Mouse (Mus musculus): ENCODE measurements around the gene Ccnd2. TPM values are rescaled to one million over a fixed set of nuclear protein-coding genes. Genes with fewer than 3 reads are reported as not detected.

Ccnd2 gene
- polyA plus RNA-seq, 1 experiment: 143 TPM

DNA sequence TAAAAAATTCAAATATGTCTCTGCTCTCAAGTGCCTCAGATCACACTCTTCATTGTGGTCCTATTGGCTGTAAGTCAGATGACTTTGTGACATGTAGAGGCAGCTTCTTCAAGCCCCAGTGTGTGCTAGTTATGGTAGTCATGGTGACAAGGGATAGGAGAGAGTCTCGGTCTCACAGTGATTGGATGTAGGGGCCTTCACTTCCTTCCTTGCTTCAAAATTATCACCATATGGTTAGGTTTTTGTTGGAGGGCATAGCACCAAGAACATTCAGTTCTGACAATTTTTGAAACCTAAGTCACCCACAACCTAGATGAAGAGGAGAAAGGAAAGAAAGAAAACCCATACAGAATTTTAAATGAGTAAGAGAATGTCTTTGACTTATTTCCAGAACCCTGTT, 5.3 kb upstream of the Ccnd2 start:
- Histone ChIP-seq H3K9me3 (no peaks in the 10 kb centered on the region), H3K4me1 (peaks cover 59% of the 10 kb centered on the region), H3K36me3 (replicated peaks; ENCODE audit: low read length) (no peaks in the 10 kb centered on the region), H3K4me3 (replicated peaks) (no peak overlapping the region), H3K27me3 (replicated peaks) (peaks cover 17% of the 10 kb centered on the region)
- no peak for TF ChIP-seq FLI1 (IDR thresholded peaks at IDR 0.05; ENCODE audit: low read length)

DNA sequence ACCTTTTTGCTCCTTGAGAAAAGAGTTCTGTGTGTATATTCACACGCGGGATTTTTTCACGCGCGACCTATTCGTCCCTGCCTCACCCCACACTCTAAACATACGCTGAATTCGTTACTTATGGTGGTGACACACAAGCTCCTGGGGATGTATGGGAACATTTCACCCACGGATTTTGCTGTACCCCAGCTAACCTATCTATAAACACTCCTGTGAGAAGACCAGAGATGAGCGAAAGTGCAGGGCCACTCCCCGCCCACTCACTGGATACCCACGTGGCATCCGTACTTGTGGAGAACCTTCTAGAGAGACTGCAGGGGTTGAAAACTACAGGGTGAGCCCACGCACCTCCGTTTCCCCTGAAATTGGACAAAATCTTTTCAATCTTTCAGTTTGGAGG, 3.5 kb upstream of the Ccnd2 start:
- Histone ChIP-seq H3K4me1 (peaks cover 61% of the 10 kb centered on the region), H3K4me3 (replicated peaks) (peak overlapping the region; percentile 94)
- no peak for TF ChIP-seq FLI1 (IDR thresholded peaks at IDR 0.05; ENCODE audit: low read length)
- no peak for TF ChIP-seq GATA1 (IDR thresholded peaks at IDR 0.05; ENCODE audit: borderline replicate concordance, low read length)

DNA sequence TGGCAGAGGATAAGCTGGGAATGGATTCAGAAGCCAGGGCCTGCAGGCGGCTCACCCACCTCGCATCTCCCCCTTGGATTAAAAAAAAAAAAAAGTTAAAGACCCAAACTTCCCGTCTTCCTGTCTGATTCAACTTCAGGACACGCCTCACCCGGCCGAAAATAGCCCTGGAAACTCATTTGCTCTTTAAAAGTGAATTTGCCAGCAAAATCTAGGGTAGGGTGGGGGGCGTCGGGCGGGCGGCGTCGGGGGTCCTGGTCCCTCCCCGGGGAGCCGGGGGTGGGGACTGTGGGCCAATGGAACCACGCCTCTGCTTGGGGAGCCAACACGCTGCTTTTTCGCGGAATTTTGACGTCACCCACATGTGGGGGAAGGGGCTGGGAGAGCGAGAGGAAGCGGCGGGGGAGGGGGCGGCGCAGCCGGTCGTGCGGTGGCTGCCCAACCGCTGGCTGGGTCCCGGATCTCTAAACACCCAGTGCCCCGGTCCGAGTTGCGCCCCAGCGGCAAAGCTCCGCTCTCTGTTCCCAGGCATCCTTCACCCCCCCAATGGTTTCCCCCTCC, 2.8 kb upstream of the Ccnd2 start:
- H3K27me3 ChIP-seq (replicated peaks): peaks cover 17% of the 10 kb centered on the region

More for the DNA sequence above, 3.5 kb upstream of the Ccnd2 start:
- Histone ChIP-seq H3K36me3 (replicated peaks; ENCODE audit: low read length) (no peaks in the 10 kb centered on the region), H3K9me3 (no peaks in the 10 kb centered on the region), H3K27me3 (replicated peaks) (peaks cover 17% of the 10 kb centered on the region)

DNA sequence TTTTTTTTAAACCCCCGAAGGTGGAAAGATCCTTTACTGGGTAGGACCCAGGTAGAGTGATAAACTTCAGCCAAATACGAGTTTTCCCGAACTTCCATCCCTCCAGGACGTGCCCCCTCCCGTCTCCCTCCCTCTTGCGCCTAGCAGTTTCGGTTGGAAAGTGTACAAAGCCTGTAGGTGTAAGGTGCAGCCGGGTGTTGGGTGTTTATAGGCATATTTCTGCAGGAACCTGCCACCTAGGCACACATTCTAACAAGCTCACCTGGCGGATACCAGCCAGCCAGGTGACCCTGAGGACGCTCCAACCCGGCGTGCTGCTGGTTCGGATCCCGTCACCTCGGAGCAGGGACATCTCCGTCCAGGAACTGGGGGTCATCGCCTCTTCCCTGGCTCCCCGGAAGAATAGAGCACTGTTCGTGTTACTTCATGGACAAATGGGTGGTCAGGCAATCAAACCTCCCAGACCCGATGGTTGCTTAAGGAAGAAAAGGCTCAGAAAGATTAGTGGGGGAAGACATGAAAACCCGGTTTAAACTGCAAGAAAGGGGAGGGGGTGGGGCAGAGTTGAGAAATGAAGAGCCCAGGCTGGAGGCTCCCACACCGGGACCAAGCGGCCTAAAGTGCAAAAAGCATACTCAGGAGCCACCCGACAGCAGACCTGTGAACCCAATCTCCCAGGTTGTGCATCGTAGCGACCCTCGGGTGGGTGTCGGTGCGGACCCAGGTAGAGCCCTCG, 2.1 kb upstream of the Ccnd2 start:
- Histone ChIP-seq H3K9me3 (no peaks in the 10 kb centered on the region), H3K27me3 (replicated peaks) (peaks cover 14% of the 10 kb centered on the region), H3K36me3 (replicated peaks; ENCODE audit: low read length) (no peaks in the 10 kb centered on the region), H3K4me1 (peaks cover 67% of the 10 kb centered on the region), H3K4me3 (replicated peaks) (peak overlapping the region; percentile 94)
- TF ChIP-seq FLI1 (IDR thresholded peaks at IDR 0.05; ENCODE audit: low read length) (no peak), GATA1 (IDR thresholded peaks at IDR 0.05; ENCODE audit: borderline replicate concordance, low read length) (no peak)

More for the DNA sequence above, 2.8 kb upstream of the Ccnd2 start:
- H3K9me3 ChIP-seq: no peaks in the 10 kb centered on the region
- peaks cover 66% of the 10 kb centered on the region for H3K4me1 ChIP-seq
- H3K4me3 ChIP-seq (replicated peaks): peak overlapping the region; percentile 94
- no peaks in the 10 kb centered on the region for H3K36me3 ChIP-seq (replicated peaks; ENCODE audit: low read length)
- TF ChIP-seq FLI1 (IDR thresholded peaks at IDR 0.05; ENCODE audit: low read length): no peak
- no peak for TF ChIP-seq GATA1 (IDR thresholded peaks at IDR 0.05; ENCODE audit: borderline replicate concordance, low read length)

DNA sequence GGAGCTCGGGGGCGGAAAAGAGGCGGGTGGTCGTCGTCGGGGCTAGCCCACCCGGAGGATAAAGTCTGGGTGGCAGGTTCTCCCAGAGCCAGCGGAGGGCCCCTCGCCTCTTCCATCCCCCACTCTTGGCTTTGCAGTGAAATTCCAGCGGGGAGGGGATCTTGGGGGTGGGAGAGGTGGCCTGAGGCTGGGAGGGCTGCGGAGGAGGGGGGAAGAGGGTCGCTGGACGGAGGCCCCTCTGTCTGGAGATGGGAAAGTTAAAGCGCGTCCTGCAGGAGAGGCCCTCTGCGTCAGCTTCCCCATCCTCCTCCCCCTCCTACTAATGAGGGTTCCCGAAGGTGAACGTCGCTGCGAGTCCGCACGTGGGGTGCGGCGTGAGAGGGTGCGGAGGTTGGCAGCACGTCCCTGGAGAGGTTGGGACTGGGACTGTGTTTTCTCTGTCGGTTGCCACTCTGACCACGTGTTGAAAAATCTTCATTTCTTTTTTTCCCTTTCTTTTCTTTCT, 1.4 kb upstream of the Ccnd2 start:
- H3K36me3 ChIP-seq (replicated peaks; ENCODE audit: low read length): peaks cover 3% of the 10 kb centered on the region
- H3K4me3 ChIP-seq (replicated peaks): peak overlapping the region; percentile 94
- H3K27me3 ChIP-seq (replicated peaks): peaks cover 13% of the 10 kb centered on the region
- H3K4me1 ChIP-seq: peaks cover 70% of the 10 kb centered on the region
- TF ChIP-seq GATA1 (IDR thresholded peaks at IDR 0.05; ENCODE audit: borderline replicate concordance, low read length) (no peak), FLI1 (IDR thresholded peaks at IDR 0.05; ENCODE audit: low read length) (no peak)
- H3K9me3 ChIP-seq: no peaks in the 10 kb centered on the region

DNA sequence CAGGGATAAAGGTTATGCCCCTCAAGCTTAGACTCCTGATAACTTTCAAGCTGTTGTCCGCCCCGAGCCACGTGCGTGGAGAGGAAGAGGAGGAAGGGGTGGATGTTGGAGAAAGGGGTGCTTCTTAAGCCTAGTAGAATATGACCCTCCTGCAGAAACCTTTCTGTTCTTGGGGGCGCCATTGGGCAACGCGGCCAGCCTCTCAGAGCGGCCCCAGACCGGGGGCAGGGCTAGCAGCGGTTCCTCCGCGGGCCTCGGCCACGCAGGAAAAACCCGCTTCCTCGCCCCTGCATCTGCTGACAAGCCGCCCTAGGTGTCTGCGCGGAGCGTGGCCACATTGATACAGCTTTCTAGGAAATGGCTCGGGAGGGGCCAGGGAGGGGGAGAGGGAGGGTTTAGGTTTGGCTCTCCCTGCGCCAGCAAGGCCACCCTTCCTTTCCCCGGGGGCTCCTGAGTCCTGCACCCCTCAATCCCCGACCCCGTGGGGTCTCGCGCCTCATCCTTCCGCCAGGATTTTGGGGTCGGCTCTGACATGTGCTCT, 358 bp downstream of the Ccnd2 start:
- Histone ChIP-seq H3K27me3 (replicated peaks) (peaks cover 9% of the 10 kb centered on the region), H3K4me3 (replicated peaks) (peak overlapping the region; percentile 94), H3K36me3 (replicated peaks; ENCODE audit: low read length) (peaks cover 18% of the 10 kb centered on the region), H3K9me3 (no peaks in the 10 kb centered on the region), H3K4me1 (peaks cover 78% of the 10 kb centered on the region)
- TF ChIP-seq FLI1 (IDR thresholded peaks at IDR 0.05; ENCODE audit: low read length) (no peak), GATA1 (IDR thresholded peaks at IDR 0.05; ENCODE audit: borderline replicate concordance, low read length) (no peak)

DNA sequence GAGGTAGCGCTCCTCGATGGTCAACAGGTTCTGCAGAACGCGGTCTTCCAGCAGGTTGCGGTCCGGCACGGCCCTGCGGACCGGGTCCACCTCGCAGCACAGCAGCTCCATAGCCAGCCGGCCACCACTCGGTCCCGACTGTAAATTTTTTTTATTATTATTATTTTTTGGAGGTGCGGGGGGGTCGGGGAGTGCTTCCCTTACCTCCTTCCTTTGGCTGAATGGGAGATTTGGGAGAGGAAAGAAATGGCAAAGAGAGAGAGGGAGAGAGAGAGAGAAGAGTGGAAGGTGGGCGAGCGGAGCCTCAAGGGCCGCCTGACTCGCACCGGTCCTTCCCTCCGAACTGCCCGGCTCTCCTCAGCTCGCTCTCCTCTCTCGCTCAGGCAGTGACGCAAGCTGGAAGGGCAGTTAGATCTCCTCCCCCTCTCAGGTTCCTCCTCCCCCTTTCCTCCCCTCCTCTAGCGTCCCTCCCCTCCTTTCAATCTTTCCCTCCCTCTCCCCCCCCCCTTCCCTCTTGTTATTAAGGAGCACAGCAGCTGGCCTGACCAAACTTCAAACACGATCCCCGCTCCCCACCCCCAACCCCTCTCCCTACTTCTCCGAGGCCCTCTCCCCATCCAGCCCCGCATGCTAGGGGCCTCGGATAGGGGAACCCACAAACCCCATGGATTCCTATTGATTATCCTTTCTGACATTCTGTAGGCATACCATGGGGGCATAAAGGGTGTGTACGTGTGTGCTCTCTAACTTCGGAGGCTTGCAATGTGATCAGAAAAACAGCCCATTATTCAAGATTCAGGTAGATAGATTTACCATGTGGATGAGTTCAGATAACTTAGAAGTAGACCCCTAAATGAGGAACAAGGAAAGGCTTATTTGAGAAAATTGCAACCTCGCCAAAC, 1.1 kb downstream of the Ccnd2 start:
- no peaks in the 10 kb centered on the region for H3K9me3 ChIP-seq
- H3K4me3 ChIP-seq (replicated peaks): peak overlapping the region; percentile 94
- H3K27me3 ChIP-seq (replicated peaks): peaks cover 9% of the 10 kb centered on the region
- H3K4me1 ChIP-seq: peaks cover 85% of the 10 kb centered on the region
- no peak for TF ChIP-seq FLI1 (IDR thresholded peaks at IDR 0.05; ENCODE audit: low read length)
- TF ChIP-seq GATA1 (IDR thresholded peaks at IDR 0.05; ENCODE audit: borderline replicate concordance, low read length): no peak
- peaks cover 26% of the 10 kb centered on the region for H3K36me3 ChIP-seq (replicated peaks; ENCODE audit: low read length)

DNA sequence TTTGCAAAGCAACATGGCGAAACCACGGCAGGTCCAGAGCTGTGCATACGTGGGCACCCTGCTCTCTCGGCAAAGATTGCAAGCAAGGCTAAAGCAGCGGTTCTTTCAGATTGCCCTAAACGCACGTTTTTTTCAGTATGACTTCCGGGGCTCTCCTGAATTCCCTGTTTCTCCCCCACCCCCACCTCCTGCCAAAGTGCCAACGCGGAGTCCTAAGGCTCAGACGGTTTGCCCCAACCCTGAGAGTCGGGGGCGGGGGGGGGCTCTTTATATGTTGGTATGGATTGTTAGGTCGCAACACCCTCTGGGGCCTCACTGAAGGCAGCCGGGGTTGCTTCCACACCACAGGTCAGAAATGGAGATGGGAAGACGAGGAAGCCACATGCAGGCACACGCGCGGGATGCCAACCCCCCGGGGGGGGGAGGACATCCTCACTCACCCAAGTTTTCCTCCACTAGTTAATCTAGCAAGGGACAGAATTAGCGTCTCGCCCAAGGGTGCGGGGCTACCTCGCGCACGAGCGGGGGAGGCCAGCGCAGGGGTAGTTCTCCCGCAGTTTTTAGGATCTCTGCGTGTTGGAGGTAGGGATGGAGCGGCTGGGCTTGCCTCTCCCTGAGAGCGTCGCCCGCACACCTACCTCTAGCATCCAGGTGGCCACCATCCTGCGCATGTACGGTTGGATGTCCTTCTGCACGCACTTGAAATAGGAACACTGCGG, 1.9 kb downstream of the Ccnd2 start:
- no peaks in the 10 kb centered on the region for H3K9me3 ChIP-seq
- H3K27me3 ChIP-seq (replicated peaks): peaks cover 6% of the 10 kb centered on the region
- TF ChIP-seq GATA1 (IDR thresholded peaks at IDR 0.05; ENCODE audit: borderline replicate concordance, low read length) (no peak), FLI1 (IDR thresholded peaks at IDR 0.05; ENCODE audit: low read length) (no peak)
- H3K4me3 ChIP-seq (replicated peaks): peak overlapping the region; percentile 94
- H3K4me1 ChIP-seq: peaks cover 86% of the 10 kb centered on the region
- peaks cover 34% of the 10 kb centered on the region for H3K36me3 ChIP-seq (replicated peaks; ENCODE audit: low read length)
